Mouse (Mus musculus): ENCODE measurements around the gene Tnfsf14. TPM values are rescaled to one million over a fixed set of nuclear protein-coding genes. Genes with fewer than 3 reads are reported as not detected.

The Tnfsf14 gene
- total RNA-seq, 1 experiment = 0.13 TPM

DNA sequence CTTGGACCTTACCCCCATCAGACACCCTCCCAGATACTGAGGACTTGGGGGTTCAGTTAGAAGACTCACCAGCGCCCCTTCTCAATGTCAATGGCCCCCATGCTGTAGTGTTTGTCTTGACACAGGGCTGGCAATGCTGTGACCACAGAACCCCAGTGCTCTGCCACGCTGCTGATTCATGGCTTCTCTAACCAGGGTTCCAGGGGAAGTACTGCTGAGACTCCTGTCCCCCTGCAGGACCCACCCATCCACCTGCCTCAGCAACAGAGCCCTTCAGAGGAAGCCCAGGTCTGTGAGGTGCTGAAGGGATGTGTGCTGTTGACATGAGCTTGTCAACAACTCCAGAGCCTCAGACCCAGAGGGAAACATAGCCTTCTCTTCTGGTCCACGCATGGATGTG lies 794 bp upstream of the Tnfsf14 start:
- Histone ChIP-seq H3K27ac (ENCODE audit: insufficient read depth, low read depth, low read length, poor library complexity, severe bottlenecking) (no peak overlapping the region), H3K9ac (ENCODE audit: insufficient read depth, low read depth, low read length, poor library complexity, severe bottlenecking) (no peak overlapping the region), H3K9me3 (ENCODE audit: control insufficient read depth, insufficient read depth, low read depth, low read length) (no peaks in the 10 kb centered on the region), H3K36me3 (ENCODE audit: control insufficient read depth, insufficient read depth, low read length, poor library complexity, severe bottlenecking) (no peaks in the 10 kb centered on the region), H3K4me1 (ENCODE audit: control insufficient read depth in 2 of 2, insufficient read depth in 2 of 2, low read length in 2 of 2, poor library complexity in 1 of 2) (no peaks in the 10 kb centered on the region), H3K4me3 (ENCODE audit: insufficient read depth in 1 of 2, low read depth in 1 of 2, low read length in 2 of 2, poor library complexity in 1 of 2, severe bottlenecking in 1 of 2) (no peak overlapping the region)
- in situ Hi-C loops (cut with MboI; ENCODE audit: low sequenced_read_pairs in 2 of 2, unreplicated experiment in 2 of 2) = no loop called here
- no peak for DNase-seq (ENCODE audit: low read depth, low spot score)
- TF ChIP-seq ZC3H11A (IDR thresholded peaks at IDR 0.05; ENCODE audit: borderline replicate concordance, low read depth, low read length) (no peak), CHD2 (IDR thresholded peaks at IDR 0.05; ENCODE audit: low read depth, low read length) (no peak), HCFC1 (IDR thresholded peaks at IDR 0.05; ENCODE audit: borderline replicate concordance, insufficient read depth, low read length) (no peak), MAFK (IDR thresholded peaks at IDR 0.05; ENCODE audit: insufficient read depth, low read depth, low read length) (no peak), ZNF384 (IDR thresholded peaks at IDR 0.05; ENCODE audit: low read depth, low read length) (no peak)

DNA sequence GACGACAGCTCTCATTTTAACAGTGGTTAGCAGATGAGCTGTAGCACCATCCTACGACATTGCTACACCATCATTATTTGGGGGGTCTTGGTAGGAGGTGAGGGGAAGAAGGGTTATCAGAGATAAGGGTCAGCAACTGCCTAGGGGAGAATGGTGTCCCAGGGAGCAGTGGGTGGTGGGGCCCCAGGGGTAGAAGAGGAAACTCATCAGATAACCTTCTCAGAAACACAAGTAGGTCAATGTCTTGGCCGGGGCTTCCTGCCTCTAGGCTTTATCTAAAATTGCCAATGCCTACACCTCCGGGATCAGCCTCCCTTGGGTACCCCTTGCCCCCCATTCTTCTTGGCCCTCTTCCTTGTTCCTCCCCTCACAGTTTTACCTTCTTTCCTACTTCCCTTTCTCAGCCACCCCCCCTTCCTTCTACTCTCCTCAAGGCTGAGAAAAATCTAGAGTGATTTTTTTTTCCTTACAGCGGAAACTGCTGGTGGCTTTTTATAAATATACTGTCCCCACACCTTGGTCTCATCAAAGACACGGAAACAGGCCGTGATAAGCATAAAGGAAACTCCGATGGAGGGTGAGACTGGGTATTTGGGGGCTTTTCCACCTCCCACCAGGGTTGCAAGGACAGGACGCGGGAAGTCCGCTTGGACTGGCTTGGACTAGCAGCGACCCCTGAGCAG lies 5.3 kb downstream of the Tnfsf14 start:
- Histone ChIP-seq H3K36me3 (ENCODE audit: control insufficient read depth, insufficient read depth, low read length, poor library complexity, severe bottlenecking) (no peaks in the 10 kb centered on the region), H3K4me3 (ENCODE audit: insufficient read depth in 1 of 2, low read depth in 1 of 2, low read length in 2 of 2, poor library complexity in 1 of 2, severe bottlenecking in 1 of 2) (no peak overlapping the region), H3K9me3 (ENCODE audit: control insufficient read depth, insufficient read depth, low read depth, low read length) (no peaks in the 10 kb centered on the region), H3K27ac (ENCODE audit: insufficient read depth, low read depth, low read length, poor library complexity, severe bottlenecking) (no peak overlapping the region), H3K4me1 (ENCODE audit: control insufficient read depth in 2 of 2, insufficient read depth in 2 of 2, low read length in 2 of 2, poor library complexity in 1 of 2) (no peaks in the 10 kb centered on the region), H3K9ac (ENCODE audit: insufficient read depth, low read depth, low read length, poor library complexity, severe bottlenecking) (no peak overlapping the region)
- in situ Hi-C loops (cut with MboI; ENCODE audit: low sequenced_read_pairs in 2 of 2, unreplicated experiment in 2 of 2) = no loop called here
- no peak for DNase-seq (ENCODE audit: low read depth, low spot score)
- no peak for TF ChIP-seq ZNF384 (IDR thresholded peaks at IDR 0.05; ENCODE audit: low read depth, low read length)
- TF ChIP-seq MAFK (IDR thresholded peaks at IDR 0.05; ENCODE audit: insufficient read depth, low read depth, low read length) = no peak
- no peak for TF ChIP-seq CHD2 (IDR thresholded peaks at IDR 0.05; ENCODE audit: low read depth, low read length)
- TF ChIP-seq HCFC1 (IDR thresholded peaks at IDR 0.05; ENCODE audit: borderline replicate concordance, insufficient read depth, low read length) = no peak
- TF ChIP-seq ZC3H11A (IDR thresholded peaks at IDR 0.05; ENCODE audit: borderline replicate concordance, low read depth, low read length) = no peak

DNA sequence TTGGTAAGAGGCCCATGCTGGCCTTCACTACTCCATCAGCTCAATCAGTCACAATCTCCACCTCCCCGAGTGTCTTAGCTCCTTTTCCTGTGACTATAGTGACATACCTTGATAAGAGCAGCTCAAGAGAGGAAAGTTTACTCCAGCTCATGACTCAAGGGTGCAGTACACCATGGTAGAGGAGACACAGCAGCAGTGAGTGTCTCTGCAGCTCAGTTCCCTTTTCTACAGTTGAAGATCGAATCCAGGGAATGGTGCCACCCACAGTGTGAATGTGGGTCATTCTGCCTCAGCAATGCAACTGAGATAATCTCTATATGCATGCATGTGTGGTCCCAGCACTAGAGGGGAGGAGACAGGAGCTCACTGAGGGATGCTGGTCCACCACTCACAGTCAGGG lies 8.3 kb downstream of the Tnfsf14 start:
- in situ Hi-C loops (cut with MboI; ENCODE audit: low sequenced_read_pairs in 2 of 2, unreplicated experiment in 2 of 2) = no loop called here

DNA sequence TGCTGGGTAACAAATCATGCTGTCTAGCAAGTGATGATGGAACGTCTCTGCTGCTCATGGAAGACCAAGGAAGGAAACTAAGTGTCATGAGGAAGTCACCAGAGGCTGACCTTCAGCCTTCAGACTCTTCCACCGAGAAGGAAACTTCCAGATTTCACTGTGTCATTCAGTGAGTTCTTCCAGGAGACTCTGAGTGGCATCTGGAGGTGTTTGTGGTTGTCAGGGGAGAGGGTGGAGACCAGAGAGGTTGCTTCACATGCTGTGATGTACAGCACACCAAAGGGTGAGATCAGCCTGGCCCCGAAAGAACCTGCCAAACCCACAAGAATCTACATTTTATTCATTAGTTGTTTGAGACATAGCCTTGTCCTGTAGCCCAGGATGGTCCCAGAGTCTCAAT lies 11.1 kb downstream of the Tnfsf14 start:
- in situ Hi-C loops (cut with MboI; ENCODE audit: low sequenced_read_pairs in 2 of 2, unreplicated experiment in 2 of 2) = no loop called here
- TF ChIP-seq ZNF384 (IDR thresholded peaks at IDR 0.05; ENCODE audit: low read depth, low read length) (no peak), CHD2 (IDR thresholded peaks at IDR 0.05; ENCODE audit: low read depth, low read length) (no peak), MAFK (IDR thresholded peaks at IDR 0.05; ENCODE audit: insufficient read depth, low read depth, low read length) (no peak), HCFC1 (IDR thresholded peaks at IDR 0.05; ENCODE audit: borderline replicate concordance, insufficient read depth, low read length) (no peak), ZC3H11A (IDR thresholded peaks at IDR 0.05; ENCODE audit: borderline replicate concordance, low read depth, low read length) (no peak)
- H3K9me3 ChIP-seq (ENCODE audit: control insufficient read depth, insufficient read depth, low read depth, low read length) = no peaks in the 10 kb centered on the region
- H3K4me1 ChIP-seq (ENCODE audit: control insufficient read depth in 2 of 2, insufficient read depth in 2 of 2, low read length in 2 of 2, poor library complexity in 1 of 2) = no peaks in the 10 kb centered on the region
- DNase-seq (ENCODE audit: low read depth, low spot score) = no peak
- H3K9ac ChIP-seq (ENCODE audit: insufficient read depth, low read depth, low read length, poor library complexity, severe bottlenecking) = no peak overlapping the region
- H3K36me3 ChIP-seq (ENCODE audit: control insufficient read depth, insufficient read depth, low read length, poor library complexity, severe bottlenecking) = no peaks in the 10 kb centered on the region
- H3K4me3 ChIP-seq (ENCODE audit: insufficient read depth in 1 of 2, low read depth in 1 of 2, low read length in 2 of 2, poor library complexity in 1 of 2, severe bottlenecking in 1 of 2) = no peak overlapping the region
- no peak overlapping the region for H3K27ac ChIP-seq (ENCODE audit: insufficient read depth, low read depth, low read length, poor library complexity, severe bottlenecking)

More for the DNA sequence above, 8.3 kb downstream of the Tnfsf14 start:
- H3K4me3 ChIP-seq (ENCODE audit: insufficient read depth in 1 of 2, low read depth in 1 of 2, low read length in 2 of 2, poor library complexity in 1 of 2, severe bottlenecking in 1 of 2) = no peak overlapping the region
- H3K4me1 ChIP-seq (ENCODE audit: control insufficient read depth in 2 of 2, insufficient read depth in 2 of 2, low read length in 2 of 2, poor library complexity in 1 of 2) = no peaks in the 10 kb centered on the region
- no peaks in the 10 kb centered on the region for H3K9me3 ChIP-seq (ENCODE audit: control insufficient read depth, insufficient read depth, low read depth, low read length)
- no peak for DNase-seq (ENCODE audit: low read depth, low spot score)
- H3K9ac ChIP-seq (ENCODE audit: insufficient read depth, low read depth, low read length, poor library complexity, severe bottlenecking) = no peak overlapping the region
- no peaks in the 10 kb centered on the region for H3K36me3 ChIP-seq (ENCODE audit: control insufficient read depth, insufficient read depth, low read length, poor library complexity, severe bottlenecking)
- TF ChIP-seq ZC3H11A (IDR thresholded peaks at IDR 0.05; ENCODE audit: borderline replicate concordance, low read depth, low read length) (no peak), ZNF384 (IDR thresholded peaks at IDR 0.05; ENCODE audit: low read depth, low read length) (no peak), CHD2 (IDR thresholded peaks at IDR 0.05; ENCODE audit: low read depth, low read length) (no peak), HCFC1 (IDR thresholded peaks at IDR 0.05; ENCODE audit: borderline replicate concordance, insufficient read depth, low read length) (no peak)
- no peak overlapping the region for H3K27ac ChIP-seq (ENCODE audit: insufficient read depth, low read depth, low read length, poor library complexity, severe bottlenecking)

All from ES-E14 (cell line).